Mouse (Mus musculus): ENCODE measurements around the gene Defb25. TPM values are rescaled to one million over a fixed set of nuclear protein-coding genes. Genes with fewer than 3 reads are reported as not detected.
A peak's percentile ranks its signal among the peaks of the same experiment; 100 is the strongest.

Defb25 gene
- total RNA-seq, 2 experiments from 2014 or later: 2.4 to 2.8 TPM

DNA sequence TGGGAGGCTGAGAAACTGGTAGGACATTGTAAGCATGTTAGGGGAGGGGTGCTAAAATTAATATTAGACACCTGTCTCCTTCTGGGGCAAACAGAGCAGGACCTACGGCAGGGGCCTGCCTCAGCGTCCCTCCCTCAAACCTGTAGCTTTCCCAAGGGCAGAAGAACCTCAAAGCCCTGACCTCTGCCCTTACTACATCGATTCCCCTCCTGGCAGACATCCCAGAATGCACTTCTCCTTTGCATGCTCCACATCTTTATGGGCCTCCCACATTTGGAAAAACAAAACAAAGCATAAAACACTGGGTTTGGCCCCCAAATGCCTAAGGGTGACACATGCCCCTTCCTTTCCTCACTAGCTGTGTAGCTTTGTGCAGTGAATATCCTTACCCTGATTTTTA lies 6.4 kb upstream of the Defb25 start:
- no peak for DNase-seq (ENCODE audit: low spot score in 2 of 2)

DNA sequence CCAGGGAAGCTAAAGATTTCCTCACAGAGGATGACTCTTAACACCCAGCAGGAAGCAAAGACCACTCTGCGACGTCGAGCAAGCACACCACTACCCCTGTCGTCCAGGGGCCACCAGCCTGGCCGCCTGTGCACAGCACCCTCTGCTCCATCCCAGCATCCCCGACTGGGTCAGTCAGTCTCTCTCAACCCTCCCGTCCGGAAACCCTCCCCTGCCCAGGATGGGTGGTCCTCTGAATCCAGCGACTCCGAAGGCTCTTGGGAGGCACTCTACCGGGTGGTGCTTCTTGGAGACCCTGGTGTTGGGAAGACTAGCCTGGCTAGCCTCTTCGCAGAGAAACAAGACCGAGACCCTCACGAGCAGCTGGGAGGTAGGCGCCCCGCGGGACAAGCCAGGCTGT lies 5.2 kb upstream of the Defb25 start:
- no peak for DNase-seq (ENCODE audit: low spot score in 2 of 2)

DNA sequence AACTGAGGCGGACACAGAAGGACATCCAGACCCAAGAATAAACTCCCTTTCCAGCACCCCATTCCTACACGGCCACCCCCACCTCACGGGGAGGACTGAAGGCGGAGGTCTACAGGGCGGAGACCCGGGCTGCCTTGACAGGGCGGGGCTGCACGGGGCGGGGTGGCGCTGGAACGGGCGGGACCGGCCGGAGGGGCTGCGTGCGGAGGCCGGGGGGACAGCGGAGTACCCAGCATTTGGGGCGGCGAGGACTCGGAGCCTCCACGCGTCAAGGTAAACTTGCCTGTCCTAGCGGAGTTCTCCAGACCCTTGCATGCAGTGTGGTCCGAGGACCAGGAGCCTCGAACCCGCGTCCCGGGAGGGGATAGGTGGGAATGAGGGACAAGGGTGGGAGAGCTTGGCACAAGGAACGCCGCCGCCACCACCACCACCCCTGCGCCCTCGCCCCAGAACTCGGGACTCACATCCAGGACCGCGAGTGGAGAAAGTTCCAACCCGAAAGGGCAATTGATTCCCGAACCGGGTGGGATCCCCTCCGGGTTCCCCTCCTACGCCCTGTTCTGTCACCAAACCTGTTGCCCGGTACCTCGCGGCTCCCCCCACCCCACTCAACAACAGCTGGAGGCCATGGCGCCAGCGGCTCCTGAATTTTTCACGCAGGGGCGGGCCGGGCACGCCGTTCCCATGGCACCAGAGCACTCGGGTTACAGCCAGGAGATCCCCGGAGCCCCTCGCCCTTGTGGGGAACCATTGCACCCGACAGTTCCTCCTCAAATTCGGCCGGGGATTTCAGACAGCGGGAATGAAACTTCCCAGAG lies 4.1 kb upstream of the Defb25 start, which contains the start of gene Rem1:
TSS of gene Rem1 (plus strand) at position 178 of the 818 bp plus-strand sequence.
- no peak for DNase-seq (ENCODE audit: low spot score in 2 of 2)

- DNase-seq (ENCODE audit: low spot score in 2 of 2): no peak
Measured at GRCm38 (mm10) chr2:152625256-152625655, 2.4 kb upstream of the Defb25 start.

GRCm38 (mm10) chr2:152624566-152624965 lies 1.7 kb upstream of the Defb25 start:
- DNase-seq (ENCODE audit: low spot score in 2 of 2): no peak

- DNase-seq (ENCODE audit: low spot score in 2 of 2): no peak
Measured at GRCm38 (mm10) chr2:152622151-152622550, 702 bp downstream of the Defb25 start.

DNA sequence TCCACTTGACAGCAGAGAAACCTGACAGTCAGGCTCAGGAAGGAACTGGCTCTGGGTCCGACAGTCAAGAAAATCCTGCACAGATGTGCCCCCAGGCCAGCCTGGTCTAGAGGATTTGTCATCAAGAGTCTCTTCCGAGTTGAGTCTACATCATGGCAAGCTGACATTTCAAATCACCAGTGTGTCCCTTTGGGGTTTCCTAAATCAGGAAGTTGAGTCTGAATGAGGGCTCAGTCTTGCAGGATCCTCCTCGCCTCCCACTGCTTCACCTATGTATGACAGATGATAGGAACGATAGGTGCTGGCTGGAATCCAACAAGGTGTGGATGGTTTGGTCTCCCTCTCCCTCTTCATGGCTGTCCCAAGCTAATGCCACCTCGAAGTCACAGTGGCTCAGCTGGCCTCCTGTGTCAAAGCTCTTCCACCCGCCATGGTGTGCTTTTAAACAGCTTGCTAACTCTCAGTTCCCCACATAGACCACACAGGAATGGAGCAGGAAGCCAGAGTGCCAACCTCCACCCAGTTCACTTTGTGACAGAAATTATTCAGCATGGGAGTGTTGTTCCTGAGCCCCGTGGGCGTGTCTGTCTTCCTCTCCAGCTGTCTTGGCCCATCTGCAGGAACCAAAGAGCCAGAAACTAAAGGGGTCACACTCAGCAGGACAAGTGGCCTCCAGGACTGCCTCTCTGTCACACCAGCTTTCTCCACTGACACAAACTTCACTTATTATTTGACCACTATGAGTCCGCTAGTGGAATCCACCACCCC lies 2.3 kb downstream of the Defb25 start:
- DNase-seq (ENCODE audit: low spot score in 2 of 2): no peak

GRCm38 (mm10) chr2:152617374-152617773 lies 5.5 kb downstream of the Defb25 start:
- DNase-seq (ENCODE audit: low spot score in 2 of 2): no peak

GRCm38 (mm10) chr2:152616470-152616869 lies 6.4 kb downstream of the Defb25 start:
- no peak for DNase-seq (ENCODE audit: low spot score in 2 of 2)

GRCm38 (mm10) chr2:152615563-152615962 lies 7.3 kb downstream of the Defb25 start:
- DNase-seq (ENCODE audit: low spot score in 2 of 2): no peak

DNA sequence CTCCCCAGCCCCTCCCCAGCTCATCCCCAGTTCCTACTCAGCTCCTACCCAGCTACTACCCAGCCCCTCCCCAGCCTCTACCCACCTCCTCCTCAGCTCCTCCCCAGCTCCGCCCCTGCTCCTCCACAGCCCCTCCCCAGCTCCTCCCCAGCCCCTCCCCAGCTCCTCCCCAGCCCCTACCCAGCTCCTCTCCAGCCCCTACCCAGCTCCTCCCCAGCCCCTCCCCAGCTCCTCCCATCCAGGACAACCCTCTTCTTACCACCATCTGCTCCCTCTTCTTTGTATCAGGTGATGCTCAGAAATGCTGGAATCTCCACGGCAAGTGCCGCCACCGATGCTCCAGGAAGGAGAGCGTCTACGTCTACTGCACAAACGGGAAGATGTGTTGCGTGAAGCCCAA lies 10.7 kb downstream of the Defb25 start:
- DNase-seq (ENCODE audit: low spot score in 2 of 2): no peak

- DNase-seq (ENCODE audit: low spot score in 2 of 2): no peak
Measured at GRCm38 (mm10) chr2:152608719-152609118, 14.1 kb downstream of the Defb25 start.

GRCm38 (mm10) chr2:152607746-152608145 lies 15.1 kb downstream of the Defb25 start:
- no peak for DNase-seq (ENCODE audit: low spot score in 2 of 2)

GRCm38 (mm10) chr2:152604057-152604456 lies 18.8 kb downstream of the Defb25 start, which contains the start of gene Defb36:
TSS of gene Defb36 (plus strand) at chr2:152604327.
- DNase-seq (ENCODE audit: low spot score in 2 of 2): peak; percentile 54 to 60

DNA sequence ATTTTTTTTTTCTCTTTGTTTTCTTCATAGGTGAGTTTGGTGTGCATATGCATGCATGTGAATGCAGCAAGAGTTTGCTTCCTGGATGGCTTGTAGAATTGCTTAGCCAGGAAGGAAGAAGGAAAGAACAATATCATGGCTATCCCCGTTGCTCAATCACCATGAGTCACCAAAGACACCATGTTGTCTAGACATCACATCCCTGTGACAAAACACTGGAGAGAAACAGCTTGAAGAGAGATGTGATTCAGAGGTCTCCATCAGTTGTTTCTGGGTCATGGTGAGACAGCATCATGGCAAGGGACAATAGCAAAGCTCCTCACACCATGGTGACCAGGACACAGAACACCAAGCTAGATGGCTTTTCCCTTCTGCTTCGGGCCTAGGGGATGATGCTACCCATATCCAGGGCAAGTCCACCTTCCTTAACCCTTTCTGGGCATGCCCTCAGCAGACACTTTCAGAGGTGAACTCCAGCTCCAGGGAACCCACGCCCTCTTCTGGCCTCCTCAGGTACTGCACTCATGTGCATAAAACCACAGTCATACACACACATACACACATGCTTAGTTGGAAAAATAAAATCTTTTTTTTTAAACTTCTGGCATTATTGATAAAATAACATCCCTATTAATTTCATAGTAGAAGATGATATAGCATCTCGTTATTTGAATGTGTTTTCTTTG lies 21.4 kb downstream of the Defb25 start:
- DNase-seq (ENCODE audit: low spot score in 2 of 2): no peak

DNA sequence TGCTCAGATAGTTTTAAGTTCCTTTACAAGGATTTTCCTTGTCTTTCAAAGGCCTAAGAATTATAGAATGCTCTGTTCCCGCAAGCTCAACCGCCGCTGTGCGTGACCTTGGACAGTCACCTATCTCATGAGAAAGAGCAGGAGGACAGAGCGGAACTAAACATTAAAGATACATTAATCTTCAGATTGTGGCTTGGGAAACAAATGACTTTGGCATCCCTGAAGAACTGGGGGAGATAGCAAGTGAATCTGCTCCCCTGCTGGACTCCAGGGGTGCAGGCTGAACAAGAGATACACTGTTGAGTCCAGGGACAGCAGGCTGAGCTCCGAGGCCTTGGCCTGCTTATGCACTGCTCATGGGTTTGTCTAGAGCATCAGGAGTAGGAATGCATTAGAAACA lies 22.8 kb downstream of the Defb25 start:
- no peak for DNase-seq (ENCODE audit: low spot score in 2 of 2)

DNA sequence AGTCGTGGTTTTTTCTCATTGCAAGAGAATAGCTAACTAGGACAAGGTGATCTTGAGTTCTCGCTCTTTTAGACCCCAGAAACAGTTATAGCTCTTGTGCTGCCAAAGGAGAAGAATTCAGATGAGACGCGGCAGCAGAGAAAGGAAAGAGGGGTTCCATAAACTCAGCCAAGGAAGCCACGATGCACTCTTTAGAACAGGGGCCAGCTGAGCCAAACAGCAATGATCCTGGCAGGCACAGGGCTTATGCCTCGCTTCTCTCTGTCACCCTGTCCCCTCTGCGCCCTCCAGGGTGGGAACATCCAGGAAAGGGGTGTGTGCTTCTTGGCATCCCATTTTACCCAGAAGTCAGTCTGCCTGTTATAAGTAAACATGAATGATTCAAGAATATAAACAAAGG lies 23.6 kb downstream of the Defb25 start, which contains the start of gene Defb45:
TSS of gene Defb45 (minus strand) at position 101 of the 400 bp plus-strand sequence.
- DNase-seq (ENCODE audit: low spot score in 2 of 2): no peak

GRCm38 (mm10) chr2:152589021-152589420 lies 33.8 kb downstream of the Defb25 start:
- DNase-seq (ENCODE audit: low spot score in 2 of 2): no peak

GRCm38 (mm10) chr2:152588450-152588849 lies 34.4 kb downstream of the Defb25 start:
- DNase-seq (ENCODE audit: low spot score in 2 of 2): no peak

DNA sequence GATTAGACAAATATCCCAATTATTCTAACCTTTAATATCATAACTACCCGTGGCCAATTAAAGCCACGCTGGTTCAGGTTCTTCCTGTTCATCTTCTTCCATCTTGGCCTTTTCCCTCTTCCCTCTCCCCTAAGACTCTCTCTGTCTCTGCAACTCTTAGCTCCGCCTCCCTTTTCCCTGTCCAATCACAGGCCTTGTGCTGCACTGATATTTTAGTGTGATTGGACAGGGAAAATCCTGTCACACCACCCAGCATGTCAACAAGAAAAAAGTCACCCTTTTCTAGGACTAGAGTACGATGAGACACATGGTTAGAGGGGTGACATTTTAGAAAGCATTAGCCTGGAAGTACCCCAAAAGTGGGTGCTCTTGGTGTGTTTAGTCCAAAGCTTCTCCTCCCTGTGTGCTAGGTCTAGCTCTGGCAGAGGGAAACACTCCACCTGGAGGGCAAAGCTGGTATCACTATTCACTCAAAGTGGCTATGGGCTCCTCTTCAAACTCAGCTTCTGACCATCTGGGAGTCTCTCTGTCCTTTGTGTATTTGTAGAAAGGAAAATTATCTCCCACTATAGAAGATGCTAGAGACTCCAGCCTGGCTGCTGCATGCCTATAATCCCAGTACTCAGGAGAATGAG lies 35.8 kb downstream of the Defb25 start:
- no peak for DNase-seq (ENCODE audit: low spot score in 2 of 2)

- no peak for DNase-seq (ENCODE audit: low spot score in 2 of 2)
Measured at GRCm38 (mm10) chr2:152580612-152581011, 42.2 kb downstream of the Defb25 start.
